Mouse (Mus musculus): ENCODE data around the gene Lrfn2. TPM values are rescaled to one million over a fixed set of nuclear protein-coding genes. Genes with fewer than 3 reads are reported as not detected.

Lrfn2 gene
- polyA plus RNA-seq, 1 experiment from 2014 or later = 0.82 TPM

GRCm38 (mm10) chr17:49096781-49097544, 164.8 kb downstream of the Lrfn2 start:
- Histone ChIP-seq H3K4me2 (replicated peaks) (no peak overlapping the region), H3K36me3 (no peaks in the 10 kb centered on the region), H3K27me3 (no peaks in the 10 kb centered on the region), H3K27ac (no peak overlapping the region), H3K9me3 (no peaks in the 10 kb centered on the region), H3K4me1 (no peaks in the 10 kb centered on the region), H3K9ac (no peak overlapping the region), H3K4me3 (no peak overlapping the region)
- WGBS = 71% methylated on average over 16 of the region's 16 CpGs
- no peak for ATAC-seq (ENCODE audit: insufficient number of reproducible peaks, insufficient read depth, low FRiP score, low TSS enrichment)

GRCm38 (mm10) chr17:49111399-49111798, 179.2 kb downstream of the Lrfn2 start:
- H3K36me3 ChIP-seq = no peaks in the 10 kb centered on the region
- H3K4me2 ChIP-seq (replicated peaks) = no peak overlapping the region
- H3K4me1 ChIP-seq = no peaks in the 10 kb centered on the region
- no peak overlapping the region for H3K4me3 ChIP-seq
- no peaks in the 10 kb centered on the region for H3K27me3 ChIP-seq
- 87% methylated on average over 3 of the region's 3 CpGs for WGBS
- H3K9ac ChIP-seq = no peak overlapping the region
- H3K27ac ChIP-seq = no peak overlapping the region
- ATAC-seq (ENCODE audit: insufficient number of reproducible peaks, insufficient read depth, low FRiP score, low TSS enrichment) = no peak
- H3K9me3 ChIP-seq = no peaks in the 10 kb centered on the region

- H3K27me3 ChIP-seq = no peaks in the 10 kb centered on the region
- H3K27ac ChIP-seq = no peak overlapping the region
- no peaks in the 10 kb centered on the region for H3K9me3 ChIP-seq
- no peak for ATAC-seq (ENCODE audit: insufficient number of reproducible peaks, insufficient read depth, low FRiP score, low TSS enrichment)
- no peak overlapping the region for H3K9ac ChIP-seq
- WGBS = 83% methylated on average over 2 of the region's 2 CpGs
- no peaks in the 10 kb centered on the region for H3K4me1 ChIP-seq
- H3K36me3 ChIP-seq = no peaks in the 10 kb centered on the region
- no peak overlapping the region for H3K4me2 ChIP-seq (replicated peaks)
- no peak overlapping the region for H3K4me3 ChIP-seq
These were observed 179.7 kb downstream of the Lrfn2 start for GRCm38 (mm10) chr17:49111911-49112310.

- Histone ChIP-seq H3K4me2 (replicated peaks) (no peak overlapping the region), H3K27me3 (no peaks in the 10 kb centered on the region), H3K9ac (no peak overlapping the region), H3K27ac (no peak overlapping the region), H3K4me3 (no peak overlapping the region), H3K4me1 (no peaks in the 10 kb centered on the region), H3K36me3 (no peaks in the 10 kb centered on the region), H3K9me3 (no peaks in the 10 kb centered on the region)
- ATAC-seq (ENCODE audit: insufficient number of reproducible peaks, insufficient read depth, low FRiP score, low TSS enrichment) = no peak
- WGBS = 57% methylated on average over 3 of the region's 3 CpGs
These were observed 181.2 kb downstream of the Lrfn2 start for GRCm38 (mm10) chr17:49113336-49113735.

- Histone ChIP-seq H3K36me3 (no peaks in the 10 kb centered on the region), H3K4me1 (no peaks in the 10 kb centered on the region), H3K27ac (no peak overlapping the region), H3K4me2 (replicated peaks) (no peak overlapping the region), H3K9ac (no peak overlapping the region), H3K4me3 (no peak overlapping the region), H3K9me3 (no peaks in the 10 kb centered on the region), H3K27me3 (no peaks in the 10 kb centered on the region)
- 92% methylated on average over 1 of the region's 1 CpGs for WGBS
- ATAC-seq (ENCODE audit: insufficient number of reproducible peaks, insufficient read depth, low FRiP score, low TSS enrichment) = no peak
These were observed 192.0 kb downstream of the Lrfn2 start for GRCm38 (mm10) chr17:49124166-49124565.

- Histone ChIP-seq H3K4me3 (no peak overlapping the region), H3K9ac (no peak overlapping the region), H3K4me2 (replicated peaks) (no peak overlapping the region), H3K27me3 (no peaks in the 10 kb centered on the region), H3K9me3 (no peaks in the 10 kb centered on the region), H3K4me1 (no peaks in the 10 kb centered on the region), H3K27ac (no peak overlapping the region), H3K36me3 (no peaks in the 10 kb centered on the region)
- ATAC-seq (ENCODE audit: insufficient number of reproducible peaks, insufficient read depth, low FRiP score, low TSS enrichment) = no peak
- 76% methylated on average over 3 of the region's 3 CpGs for WGBS
These were observed 192.5 kb downstream of the Lrfn2 start for GRCm38 (mm10) chr17:49124642-49125041.

Small RNAs within 50 kb of the gene (microRNA-seq; reads per million reads assigned to microRNA genes)
- gene Gm44304 = not detected
